Mouse (Mus musculus) midbrain, postnatal 0 days (tissue): ENCODE results near the gene Gpr137c. TPM values are rescaled to one million over a fixed set of nuclear protein-coding genes. Genes with fewer than 3 reads are reported as not detected.

Experiments used
- ATAC-seq: fragments of 200-750 bp; cut with Nextera tagmentation; 2 replicates; pipeline ENCODE4 v1.8.0; 2017; ENCODE audit warnings: moderate number of reproducible peaks, mild to moderate bottlenecking, moderate TSS enrichment, moderate library complexity; ENCODE audit not compliant: low FRiP score
- DNase-seq: peaks from one replicate; pipeline ENCODE4 v3.0.0-alpha.2; 2015; ENCODE audit warnings: low spot score
- H3K27ac ChIP-seq: fragments of 300-500 bp; sonication (generic); 2 replicates; pipeline ENCODE4 v1.5.1; 2014; ENCODE audit warnings: low read depth, mild to moderate bottlenecking, low read length, mixed read lengths
- H3K27me3 ChIP-seq: fragments of 300-500 bp; sonication (generic); 2 replicates; pipeline ENCODE4 v1.6.1; 2014; ENCODE audit warnings: low read length, control low read depth, mixed read lengths; ENCODE audit not compliant: insufficient read depth
- H3K36me3 ChIP-seq: fragments of 300-500 bp; sonication (generic); 2 replicates; pipeline ENCODE4 v1.6.1; 2014; ENCODE audit warnings: low read length, control low read depth, mixed read lengths; ENCODE audit not compliant: insufficient read depth
- H3K4me1 ChIP-seq: fragments of 300-500 bp; sonication (generic); 2 replicates; pipeline ENCODE4 v1.6.1; 2014; ENCODE audit warnings: mild to moderate bottlenecking, control low read depth, antibody characterized with exemption, low read length, mixed read lengths; ENCODE audit not compliant: insufficient read depth
- H3K4me2 ChIP-seq: fragments of 300-500 bp; sonication (generic); 2 replicates; pipeline ENCODE4 v1.6.1; 2014; ENCODE audit warnings: low read depth, mild to moderate bottlenecking, low read length, mixed read lengths; ENCODE audit not compliant: poor library complexity, severe bottlenecking
- H3K4me3 ChIP-seq: fragments of 300-500 bp; sonication (generic); 2 replicates; pipeline ENCODE4 v1.5.1; 2014; ENCODE audit warnings: low read depth, mild to moderate bottlenecking, low read length, moderate library complexity
- H3K9ac ChIP-seq: fragments of 300-500 bp; sonication (generic); replicated peaks from 2 replicates; pipeline ENCODE4 v1.6.1; 2014; ENCODE audit warnings: mild to moderate bottlenecking, low read length, moderate library complexity, mixed read lengths; ENCODE audit not compliant: poor library complexity, severe bottlenecking
- H3K9me3 ChIP-seq: fragments of 300-500 bp; sonication (generic); 2 replicates; pipeline ENCODE4 v1.6.1; 2016; ENCODE audit warnings: low read length, control low read depth
- CTCF ChIP-seq: IDR thresholded peaks from 2 replicates; pipeline ENCODE4 v1.5.1; 2016; ENCODE audit warnings: antibody characterized with exemption, mild to moderate bottlenecking
- WGBS: fragments of 180-500 bp; shearing (Covaris S2); extraction: QIAGEN DNeasy Blood & Tissue Kit; methylation state at CpG from one replicate; pipeline ENCODE4 v1.1.7; 2014; 5-methylcytosine and 5-hydroxymethylcytosine counted together
- polyA plus RNA-seq: library from polyadenylated mRNA; unstranded; fragments of >200 nt; fragmentation: Nextera tagmentation; extraction: Ambion mirVana; gene quantifications from 2 replicates; pipeline ENCODE4 v1.2.1, GENCODE M21; 2015
- total RNA-seq: library from RNA; depleted of rRNA; stranded (reverse); fragments of >200 nt; gene quantifications from 2 replicates; pipeline ENCODE4 v1.2.3, GENCODE M21; 2014; rRNA removed

Gene Gpr137c
- total RNA-seq (57.1 and 57.3 TPM in 2 replicates), polyA plus RNA-seq (13.0 and 15.0 TPM in 2 replicates)

DNA sequence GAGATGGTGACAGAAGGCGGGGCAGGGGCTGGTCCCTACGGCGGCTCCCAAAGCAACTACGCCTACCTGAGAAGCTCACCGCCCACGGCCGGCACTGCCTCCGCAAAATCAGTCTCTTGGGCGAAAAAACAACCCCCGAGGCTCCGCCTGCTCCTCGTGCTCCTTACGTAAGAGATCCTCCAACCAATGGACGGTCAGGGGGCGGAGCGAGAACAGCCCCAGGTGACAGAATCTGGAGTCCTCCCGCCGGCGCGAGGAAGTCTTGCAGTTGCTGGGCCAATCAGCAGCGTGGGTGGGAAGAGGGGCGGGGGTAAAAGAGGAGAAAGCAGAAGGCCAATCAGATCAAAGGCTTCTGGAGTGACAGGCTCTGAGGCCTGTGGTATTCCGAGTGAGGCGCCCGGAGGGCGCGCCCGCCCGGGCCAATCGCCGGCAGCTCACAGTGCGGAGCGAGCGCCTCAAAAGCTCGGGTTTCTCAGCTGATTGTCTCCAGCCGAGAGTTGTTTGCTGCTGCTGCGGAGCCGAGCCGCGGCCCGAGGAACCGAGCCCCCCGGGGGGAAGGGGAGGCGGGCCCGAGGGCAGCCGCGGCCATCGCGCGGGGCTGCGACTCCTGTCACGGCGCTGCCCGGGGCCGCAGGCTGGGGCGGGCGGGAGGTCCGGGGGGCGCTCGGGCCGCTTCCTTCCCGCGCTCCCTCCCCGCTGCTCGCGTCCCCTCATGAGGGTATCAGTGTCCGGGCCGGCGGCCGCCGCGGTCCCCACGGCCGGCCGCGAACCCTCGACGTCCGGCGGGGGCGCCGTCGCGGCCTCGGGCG, at the start of gene Gpr137c:
TSS of gene Gpr137c (plus strand) at position 437 of the 809 bp plus-strand sequence.
- ATAC-seq (peak; percentile 98), DNase-seq (peak; percentile 99)
- Histone ChIP-seq H3K27me3 (no peaks in the 10 kb centered on the region), H3K9me3 (no peaks in the 10 kb centered on the region), H3K4me3 (peak within 1 kb of the TSS; percentile 81), H3K36me3 (no peaks in the 10 kb centered on the region), H3K4me2 (peak within 1 kb of the TSS; percentile 77), H3K4me1 (peaks cover 15% of the 10 kb centered on the region), H3K9ac (peak within 1 kb of the TSS; percentile 86), H3K27ac (peak within 1 kb of the TSS; percentile 94)
- WGBS, result 0% methylated on average over 43 of the region's 86 CpGs
- no peak for TF ChIP-seq CTCF

DNA sequence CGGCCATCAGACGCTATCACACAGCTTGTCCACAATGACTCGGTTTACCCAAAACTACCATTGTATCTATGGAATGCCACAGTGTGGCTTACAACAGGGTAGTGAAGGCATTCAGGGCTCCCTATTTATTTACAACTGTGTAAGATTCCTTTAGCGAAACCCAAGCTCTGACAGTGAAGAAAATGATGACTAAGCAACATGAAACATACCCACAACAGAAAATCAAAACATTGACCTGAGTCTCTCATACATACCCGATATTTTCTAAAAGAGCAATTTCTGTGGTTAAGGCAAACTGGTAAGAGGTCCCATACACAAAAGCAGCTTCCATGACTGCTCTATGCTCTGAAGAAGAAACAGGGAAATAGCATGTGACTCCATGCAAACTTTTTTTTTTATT, 47.3 kb upstream of the Gpr137c start:
- H3K9me3 ChIP-seq, result no peaks in the 10 kb centered on the region
- H3K4me1 ChIP-seq, result no peaks in the 10 kb centered on the region
- DNase-seq (no peak), ATAC-seq (no peak)
- no peaks in the 10 kb centered on the region; the same call in 1 of the 2 replicates for H3K36me3 ChIP-seq
- no peak overlapping the region for H3K27ac ChIP-seq
- H3K9ac ChIP-seq, result no peak overlapping the region
- no peak for TF ChIP-seq CTCF
- no peak overlapping the region for H3K4me3 ChIP-seq
- 97% methylated on average over 5 of the region's 5 CpGs for WGBS
- H3K27me3 ChIP-seq, result no peaks in the 10 kb centered on the region
- no peak overlapping the region for H3K4me2 ChIP-seq

DNA sequence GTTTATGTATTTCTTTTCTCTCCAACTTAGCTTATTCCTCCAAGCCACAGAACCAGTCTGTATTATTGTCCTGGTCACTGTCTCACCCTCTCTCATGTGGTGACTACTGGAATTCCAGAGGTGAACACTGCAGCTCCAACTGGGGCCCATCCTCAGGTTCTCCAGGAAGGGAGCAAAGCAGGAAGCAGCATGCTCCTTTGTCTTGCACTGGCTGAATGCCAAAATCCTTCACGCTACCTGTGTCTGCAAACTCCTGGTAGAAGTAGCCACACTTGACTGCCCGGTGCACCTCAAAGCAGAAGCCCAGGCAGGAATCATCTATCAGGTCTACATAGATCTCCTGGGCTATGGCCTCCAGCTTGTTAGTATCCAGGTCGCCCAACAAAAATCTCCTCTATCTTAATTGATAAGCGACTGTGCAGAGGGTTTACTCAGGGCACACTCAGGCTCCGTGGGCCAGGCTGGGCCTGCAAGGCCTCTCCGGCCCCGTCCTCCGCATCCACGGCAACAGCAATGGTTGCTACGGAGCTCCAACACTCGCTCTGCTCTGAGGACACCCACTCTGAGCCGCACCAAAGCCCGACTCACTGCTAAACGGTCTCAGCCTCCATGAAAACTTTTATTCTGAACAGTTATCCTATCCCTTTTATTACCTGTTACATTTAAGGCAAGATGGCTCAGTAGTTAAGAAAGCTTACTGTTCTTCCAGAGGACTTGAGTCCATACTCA, 44.3 kb upstream of the Gpr137c start:
- TF ChIP-seq CTCF, result no peak
- no peak overlapping the region for H3K9ac ChIP-seq
- ATAC-seq (no peak), DNase-seq (no peak)
- H3K4me2 ChIP-seq, result no peak overlapping the region
- no peak overlapping the region for H3K27ac ChIP-seq
- no peaks in the 10 kb centered on the region for H3K9me3 ChIP-seq
- no peaks in the 10 kb centered on the region for H3K27me3 ChIP-seq
- no peaks in the 10 kb centered on the region for H3K36me3 ChIP-seq
- no peaks in the 10 kb centered on the region for H3K4me1 ChIP-seq
- WGBS, result 71% methylated on average over 14 of the region's 14 CpGs
- no peak overlapping the region for H3K4me3 ChIP-seq

DNA sequence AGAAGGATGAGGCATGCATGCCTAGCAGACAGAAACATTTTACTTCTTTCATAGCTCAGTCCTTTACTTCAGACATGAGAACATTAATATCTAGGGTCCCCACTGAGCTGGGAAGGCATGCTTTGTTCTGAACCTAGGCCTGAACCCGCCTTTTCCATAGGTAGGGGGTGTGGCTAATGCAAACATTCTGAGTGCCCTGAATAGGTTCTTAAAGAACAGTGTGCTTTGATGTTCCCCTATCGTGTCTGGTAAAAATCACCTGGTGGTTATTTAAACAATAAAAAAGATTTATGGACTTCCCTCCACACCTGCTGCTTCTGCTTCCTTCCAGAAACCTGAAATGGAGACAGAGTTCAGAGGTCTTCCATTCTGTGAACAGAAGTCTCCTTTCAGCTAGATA, 40.3 kb upstream of the Gpr137c start:
- TF ChIP-seq CTCF, result no peak
- H3K27me3 ChIP-seq, result no peaks in the 10 kb centered on the region
- no peaks in the 10 kb centered on the region for H3K9me3 ChIP-seq
- no peak for DNase-seq
- 83% methylated on average over 2 of the region's 2 CpGs for WGBS
- no peak overlapping the region for H3K9ac ChIP-seq
- H3K4me2 ChIP-seq, result no peak overlapping the region
- H3K4me3 ChIP-seq, result no peak overlapping the region
- no peak overlapping the region for H3K27ac ChIP-seq
- peaks cover 3% of the 10 kb centered on the region; the same call in 1 of the 2 replicates for H3K36me3 ChIP-seq
- no peaks in the 10 kb centered on the region for H3K4me1 ChIP-seq
- no peak for ATAC-seq

DNA sequence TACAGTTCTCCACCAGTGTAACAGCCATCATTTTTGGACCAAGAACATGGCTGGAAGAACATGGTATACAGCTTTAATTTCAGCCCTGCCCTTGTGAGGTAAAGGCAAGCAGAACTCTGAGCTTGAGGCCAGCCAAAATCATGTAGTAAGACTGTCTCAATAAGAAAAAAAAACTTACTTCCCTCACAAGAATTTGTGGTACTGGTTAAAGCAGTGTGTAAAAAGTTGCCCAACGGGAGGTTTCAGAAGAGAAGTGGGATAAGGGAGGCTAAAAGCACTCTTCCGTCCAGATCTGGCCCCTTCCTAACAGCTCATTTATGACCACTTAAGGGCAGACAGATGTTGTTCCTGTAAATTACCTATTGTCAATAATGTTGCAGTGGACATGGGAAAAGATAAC, 39.9 kb upstream of the Gpr137c start:
- Histone ChIP-seq H3K4me1 (no peaks in the 10 kb centered on the region), H3K9ac (no peak overlapping the region), H3K27ac (no peak overlapping the region), H3K9me3 (no peaks in the 10 kb centered on the region), H3K4me3 (no peak overlapping the region), H3K36me3 (peaks cover 3% of the 10 kb centered on the region; the same call in 1 of the 2 replicates), H3K27me3 (no peaks in the 10 kb centered on the region), H3K4me2 (no peak overlapping the region)
- WGBS, result 92% methylated on average over 2 of the region's 2 CpGs
- TF ChIP-seq CTCF, result no peak
- DNase-seq, result no peak
- no peak for ATAC-seq

DNA sequence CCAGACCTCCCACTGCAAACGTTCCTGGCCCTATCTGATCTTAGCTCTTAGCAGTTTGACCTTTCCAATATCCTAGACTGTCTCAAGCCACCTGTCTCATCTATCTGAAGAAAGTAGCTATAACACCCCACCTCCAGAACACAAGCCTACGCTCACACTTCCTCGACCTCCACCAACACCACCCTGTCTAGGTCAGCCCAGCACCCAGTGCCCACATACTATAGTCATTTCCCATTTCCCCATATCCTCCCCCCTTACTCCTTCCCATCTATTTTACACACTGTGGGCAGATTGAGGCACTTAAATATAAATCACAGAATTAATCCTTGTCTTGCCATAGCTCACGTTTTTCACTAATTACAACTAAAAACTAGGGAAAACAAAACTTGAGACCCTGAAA, 37.9 kb upstream of the Gpr137c start:
- no peaks in the 10 kb centered on the region for H3K9me3 ChIP-seq
- no peak overlapping the region for H3K4me2 ChIP-seq
- ATAC-seq (no peak), DNase-seq (no peak)
- WGBS, result 90% methylated on average over 4 of the region's 4 CpGs
- H3K4me1 ChIP-seq, result no peaks in the 10 kb centered on the region
- no peak overlapping the region for H3K9ac ChIP-seq
- H3K36me3 ChIP-seq, result peaks cover 3% of the 10 kb centered on the region; the same call in 1 of the 2 replicates
- no peak for TF ChIP-seq CTCF
- H3K27ac ChIP-seq, result no peak overlapping the region
- H3K4me3 ChIP-seq, result no peak overlapping the region
- H3K27me3 ChIP-seq, result no peaks in the 10 kb centered on the region
